Mouse (Mus musculus): Measurements from ENCODE around the gene Clec4a4. TPM values are rescaled to one million over a fixed set of nuclear protein-coding genes. Genes with fewer than 3 reads are reported as not detected.

Clec4a4 gene
- polyA plus RNA-seq (2014; fragmentation: Illumina TruSeq; extraction: RNeasy Lipid Tissue Mini Kit (QIAGEN cat#74804); ENCODE audit: low read depth, low replicate concordance), result 0.91 TPM

DNA sequence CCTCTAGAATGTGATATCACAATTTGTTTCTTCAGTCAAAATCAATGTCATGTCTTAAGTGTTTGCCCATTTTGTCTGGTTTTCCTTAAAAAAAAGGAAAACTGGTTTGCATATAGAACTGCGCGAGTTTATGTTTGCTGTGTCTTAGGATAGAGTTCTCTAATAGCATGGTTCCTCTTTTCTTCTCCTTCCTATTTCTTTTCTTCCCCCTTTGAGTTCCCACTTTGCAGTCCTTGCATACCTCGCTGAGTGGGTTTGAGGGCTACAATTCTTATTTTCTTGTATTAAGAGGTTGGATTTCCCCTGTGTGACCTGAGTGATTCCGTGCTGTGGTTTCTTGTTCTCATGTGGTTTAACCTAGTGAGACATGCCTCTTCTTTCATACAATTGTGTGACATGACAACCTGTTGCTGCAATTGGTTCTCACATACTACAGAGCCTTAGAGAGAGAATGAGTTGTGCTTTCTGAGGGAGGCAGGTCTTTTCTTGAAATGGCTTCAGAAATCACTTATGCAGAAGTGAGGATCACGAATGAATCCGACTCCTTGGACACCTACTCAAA, at the start of gene Clec4a4:
Gene Clec4a4, plus strand, starts transcription at position 492 of the 562 bp plus-strand sequence.

DNA sequence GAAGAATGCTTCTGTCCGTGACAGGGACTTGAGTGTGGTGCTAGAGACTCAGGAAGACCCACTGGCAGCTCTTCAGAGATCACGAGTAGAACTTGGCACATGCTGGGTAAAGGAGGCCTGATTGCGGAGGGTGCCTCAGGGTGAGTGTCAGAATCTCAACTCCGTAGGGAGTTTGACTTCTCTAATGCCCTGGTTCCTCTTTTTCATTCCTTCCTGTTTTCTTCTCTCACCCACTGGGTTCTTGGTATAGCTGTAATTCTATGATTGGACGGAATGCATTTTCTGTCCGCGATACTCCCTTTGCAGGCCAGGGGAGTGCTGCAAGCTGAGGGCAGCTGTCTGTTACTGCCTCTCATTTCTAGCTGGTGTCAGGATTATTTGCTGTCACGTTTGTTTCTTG, 37.8 kb upstream of the Clec4a4 start, which contains the start of gene Clec4a3:
Gene Clec4a3, plus strand, starts transcription at position 115 of the 400 bp plus-strand sequence.

DNA sequence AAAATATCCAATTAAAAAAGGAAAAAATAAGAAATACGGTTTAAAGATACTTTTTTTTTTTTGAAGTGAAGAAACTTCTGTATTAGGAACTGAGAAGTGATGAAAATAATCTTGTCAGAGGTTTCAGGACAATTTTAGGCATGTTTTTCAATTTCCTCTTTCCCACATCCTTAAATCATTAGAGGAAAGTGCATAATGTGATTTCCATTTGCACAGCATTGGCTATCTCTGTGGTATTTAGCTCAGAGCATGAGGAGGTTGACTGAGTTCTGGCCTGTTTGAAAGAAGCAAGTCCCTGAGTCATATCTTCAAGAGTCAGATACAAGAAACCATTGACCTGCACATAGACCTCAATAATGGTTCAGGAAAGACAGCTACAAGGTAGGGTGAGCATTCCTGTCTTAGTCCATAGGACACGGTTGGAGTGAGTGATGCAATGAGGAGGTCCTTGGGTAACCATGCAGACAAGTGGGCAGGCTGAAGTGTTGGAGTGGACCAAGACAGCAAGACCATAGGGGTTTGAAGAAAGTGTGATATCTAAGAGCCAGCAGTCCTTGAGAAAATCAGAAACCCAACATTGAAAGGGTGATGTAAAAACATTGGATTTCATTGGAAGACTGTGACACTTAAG, 59.7 kb downstream of the Clec4a4 start, which contains the start of gene Clec4b1:
Gene Clec4b1, plus strand, starts transcription at position 221 of the 631 bp plus-strand sequence.

Other genes starting within 250 kb of the Clec4a4 start
- gene Slc2a3, start 188.7 kb upstream of the Clec4a4 start, polyA plus RNA-seq (2014; fragmentation: Illumina TruSeq; extraction: RNeasy Lipid Tissue Mini Kit (QIAGEN cat#74804); ENCODE audit: low read depth, low replicate concordance), result 481 TPM
- 2.1 TPM for gene Foxj2, start 170.5 kb upstream of the Clec4a4 start, polyA plus RNA-seq (2014; fragmentation: Illumina TruSeq; extraction: RNeasy Lipid Tissue Mini Kit (QIAGEN cat#74804); ENCODE audit: low read depth, low replicate concordance)
- gene C3ar1, start 134.2 kb upstream of the Clec4a4 start, polyA plus RNA-seq (2014; fragmentation: Illumina TruSeq; extraction: RNeasy Lipid Tissue Mini Kit (QIAGEN cat#74804); ENCODE audit: low read depth, low replicate concordance), result 0.88 TPM
- gene Necap1, start 115.9 kb upstream of the Clec4a4 start, polyA plus RNA-seq (2014; fragmentation: Illumina TruSeq; extraction: RNeasy Lipid Tissue Mini Kit (QIAGEN cat#74804); ENCODE audit: low read depth, low replicate concordance), result 18.8 TPM
- gene Clec4a1, start 68.5 kb upstream of the Clec4a4 start, polyA plus RNA-seq (2014; fragmentation: Illumina TruSeq; extraction: RNeasy Lipid Tissue Mini Kit (QIAGEN cat#74804); ENCODE audit: low read depth, low replicate concordance), result 2.4 TPM
- gene Clec4a3, start 37.9 kb upstream of the Clec4a4 start, polyA plus RNA-seq (2014; fragmentation: Illumina TruSeq; extraction: RNeasy Lipid Tissue Mini Kit (QIAGEN cat#74804); ENCODE audit: low read depth, low replicate concordance), result 2.5 TPM
- 0.64 TPM for gene Clec4b1, start 59.6 kb downstream of the Clec4a4 start, polyA plus RNA-seq (2014; fragmentation: Illumina TruSeq; extraction: RNeasy Lipid Tissue Mini Kit (QIAGEN cat#74804); ENCODE audit: low read depth, low replicate concordance)
- gene Clec4a2, start 116.1 kb downstream of the Clec4a4 start, polyA plus RNA-seq (2014; fragmentation: Illumina TruSeq; extraction: RNeasy Lipid Tissue Mini Kit (QIAGEN cat#74804); ENCODE audit: low read depth, low replicate concordance), result 11.9 TPM
- not detected for gene Clec4b2, start 182.5 kb downstream of the Clec4a4 start, polyA plus RNA-seq (2014; fragmentation: Illumina TruSeq; extraction: RNeasy Lipid Tissue Mini Kit (QIAGEN cat#74804); ENCODE audit: low read depth, low replicate concordance)
- 4.0 TPM for gene Clec4n, start 239.5 kb downstream of the Clec4a4 start, polyA plus RNA-seq (2014; fragmentation: Illumina TruSeq; extraction: RNeasy Lipid Tissue Mini Kit (QIAGEN cat#74804); ENCODE audit: low read depth, low replicate concordance)